Mouse (Mus musculus): ENCODE data around the gene Arpc1a.
"Not testable (repeated sequence)": the region's sequence is repeated elsewhere in the genome, so short reads cannot be mapped to it uniquely, and the experiment has no call there.

Gene Arpc1a

GRCm38 (mm10) chr5:145104328-145104727 is 20.7 kb downstream of the Arpc1a start:
- DNase-seq (ENCODE audit: low read depth in 2 of 2, low spot score in 2 of 2): no peak

GRCm38 (mm10) chr5:145105694-145106275 is 22.2 kb downstream of the Arpc1a start:
- no peak for DNase-seq (ENCODE audit: low read depth in 2 of 2, low spot score in 2 of 2)

GRCm38 (mm10) chr5:145110401-145110800 is 26.8 kb downstream of the Arpc1a start:
- no peak for DNase-seq (ENCODE audit: low read depth in 2 of 2, low spot score in 2 of 2)

GRCm38 (mm10) chr5:145112566-145112965 is 28.9 kb downstream of the Arpc1a start:
- no peak for DNase-seq (ENCODE audit: low read depth in 2 of 2, low spot score in 2 of 2)

- DNase-seq (ENCODE audit: low read depth in 2 of 2, low spot score in 2 of 2): no peak
Observed at GRCm38 (mm10) chr5:145113416-145113815, 29.8 kb downstream of the Arpc1a start.

GRCm38 (mm10) chr5:145114071-145114605 is 30.5 kb downstream of the Arpc1a start, which contains the start of gene Arpc1b:
Arpc1b (plus strand) TSS chr5:145114215.
- DNase-seq (ENCODE audit: low read depth in 2 of 2, low spot score in 2 of 2): peak; percentile 30 to 35

- DNase-seq (ENCODE audit: low read depth in 2 of 2, low spot score in 2 of 2): peak; percentile 36 to 48
Observed at GRCm38 (mm10) chr5:145114606-145115473, 31.2 kb downstream of the Arpc1a start.

- DNase-seq (ENCODE audit: low read depth in 2 of 2, low spot score in 2 of 2): no peak
Observed at GRCm38 (mm10) chr5:145115736-145116135, 32.1 kb downstream of the Arpc1a start.

GRCm38 (mm10) chr5:145116316-145116715 is 32.7 kb downstream of the Arpc1a start:
- DNase-seq (ENCODE audit: low read depth in 2 of 2, low spot score in 2 of 2): peak; percentile 18 to 37

GRCm38 (mm10) chr5:145116916-145117315 is 33.3 kb downstream of the Arpc1a start:
- peak; percentile 38 to 54 for DNase-seq (ENCODE audit: low read depth in 2 of 2, low spot score in 2 of 2)

- DNase-seq (ENCODE audit: low read depth in 2 of 2, low spot score in 2 of 2): no peak
Observed at GRCm38 (mm10) chr5:145118005-145118404, 34.4 kb downstream of the Arpc1a start.

- no peak for DNase-seq (ENCODE audit: low read depth in 2 of 2, low spot score in 2 of 2)
Observed at GRCm38 (mm10) chr5:145118461-145118860, 34.8 kb downstream of the Arpc1a start.

- DNase-seq (ENCODE audit: low read depth in 2 of 2, low spot score in 2 of 2): peak; percentile 18 to 37
Observed at GRCm38 (mm10) chr5:145119385-145119784, 35.8 kb downstream of the Arpc1a start.

- DNase-seq (ENCODE audit: low read depth in 2 of 2, low spot score in 2 of 2): no peak
Observed at GRCm38 (mm10) chr5:145120921-145121320, 37.3 kb downstream of the Arpc1a start.

GRCm38 (mm10) chr5:145123396-145123795 is 39.8 kb downstream of the Arpc1a start:
- DNase-seq (ENCODE audit: low read depth in 2 of 2, low spot score in 2 of 2): no peak

- no peak for DNase-seq (ENCODE audit: low read depth in 2 of 2, low spot score in 2 of 2)
Observed at GRCm38 (mm10) chr5:145126580-145126979, 43.0 kb downstream of the Arpc1a start.

- DNase-seq (ENCODE audit: low read depth in 2 of 2, low spot score in 2 of 2): no peak
Observed at GRCm38 (mm10) chr5:145129124-145129523, 45.5 kb downstream of the Arpc1a start.

GRCm38 (mm10) chr5:145129773-145130172 is 46.1 kb downstream of the Arpc1a start:
- not testable (repeated sequence) for DNase-seq (ENCODE audit: low read depth in 2 of 2, low spot score in 2 of 2)

- DNase-seq (ENCODE audit: low read depth in 2 of 2, low spot score in 2 of 2): no peak
Observed at GRCm38 (mm10) chr5:145130191-145130590, 46.6 kb downstream of the Arpc1a start.

GRCm38 (mm10) chr5:145130995-145131394 is 47.4 kb downstream of the Arpc1a start:
- no peak for DNase-seq (ENCODE audit: low read depth in 2 of 2, low spot score in 2 of 2)

- DNase-seq (ENCODE audit: low read depth in 2 of 2, low spot score in 2 of 2): not testable (repeated sequence)
Observed at GRCm38 (mm10) chr5:145133275-145133674, 49.6 kb downstream of the Arpc1a start.

- no peak for DNase-seq (ENCODE audit: low read depth in 2 of 2, low spot score in 2 of 2)
Observed at GRCm38 (mm10) chr5:145138836-145139235, 55.2 kb downstream of the Arpc1a start.

All from CD8-positive naive resting alpha-beta T cell, adult 2 months (primary cell).